Mouse (Mus musculus): ENCODE measurements at regions not wholly inside any gene's neighbourhood (a gene's known extent, or its start where the extent isn't known, plus 50 kb on each side); places are given as distances from the start of the nearest gene placed in this dataset.

DNA sequence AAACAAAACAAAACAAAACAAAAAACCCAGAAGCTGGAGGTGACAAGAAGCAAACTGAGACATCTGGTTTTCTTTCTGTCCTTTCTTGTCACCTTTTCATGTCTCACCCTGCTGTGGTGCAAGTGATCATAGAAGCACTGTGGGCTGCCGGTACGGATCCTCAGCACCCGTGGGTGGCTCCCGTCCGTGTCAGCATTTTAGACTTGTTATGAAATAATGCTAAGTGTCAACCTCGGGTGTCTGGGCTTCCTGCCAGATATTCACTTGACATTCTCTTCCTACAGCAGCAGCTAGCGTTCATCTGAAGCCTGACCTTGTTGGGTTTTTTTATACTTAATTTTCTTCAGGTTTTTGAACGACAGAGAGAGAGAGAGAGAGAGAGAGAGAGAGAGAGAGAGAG lies 404.7 kb downstream of the Pla2g4a start:
- DNase-seq (ENCODE audit: low spot score in 2 of 2) = peak; percentile 42 to 45

DNA sequence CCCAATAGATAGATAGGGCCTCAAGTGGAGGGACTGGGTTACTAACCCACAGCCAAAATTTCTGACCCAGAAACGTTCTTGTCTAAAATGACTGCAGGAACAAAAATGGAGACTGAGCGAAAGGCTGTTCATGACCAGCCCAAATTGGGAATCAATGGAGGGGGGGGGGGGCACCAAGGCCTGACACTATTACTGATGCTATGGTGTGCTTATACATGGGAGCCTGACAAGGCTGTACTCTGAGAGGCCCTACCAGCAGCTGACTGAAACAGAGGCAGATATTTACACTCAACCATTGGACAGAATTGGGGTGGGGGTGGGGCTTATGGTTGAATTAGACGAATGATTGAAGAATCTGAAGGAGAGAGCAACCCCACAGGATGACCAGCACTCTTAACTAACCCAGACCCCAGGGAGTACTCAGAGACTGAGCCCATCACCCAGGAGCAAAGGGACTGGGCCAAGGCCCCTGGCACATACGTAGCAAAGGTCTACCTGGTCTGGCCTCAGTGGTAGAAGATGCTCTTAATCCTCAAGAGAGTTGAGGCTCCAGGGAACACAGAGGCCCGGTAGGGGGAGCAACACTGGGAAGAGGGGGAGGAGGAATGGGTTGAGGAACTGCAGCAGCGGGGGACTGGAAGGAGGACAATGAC lies 405.6 kb downstream of the Pla2g4a start:
- no peak for DNase-seq (ENCODE audit: low spot score in 2 of 2)

DNA sequence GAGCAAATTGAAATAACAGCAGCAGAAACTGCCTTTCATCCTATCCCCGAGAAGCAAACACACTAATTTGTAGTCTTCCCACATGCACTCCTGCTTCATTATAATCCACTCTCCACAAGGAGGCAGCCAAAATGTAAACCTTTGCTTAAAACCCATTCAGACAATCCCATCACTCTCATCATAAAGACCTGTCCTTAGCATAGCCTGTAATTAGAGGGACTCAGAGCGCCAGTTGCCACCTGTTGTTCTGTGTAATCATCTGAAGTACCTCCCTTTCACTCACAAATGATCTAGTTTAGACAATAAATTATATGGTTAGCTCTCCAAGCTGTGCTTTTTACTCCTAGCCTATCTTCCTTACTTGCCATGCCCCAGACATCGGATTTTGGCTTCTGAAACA lies 415.0 kb downstream of the Pla2g4a start:
- DNase-seq (ENCODE audit: low spot score in 2 of 2) = peak; percentile 22

DNA sequence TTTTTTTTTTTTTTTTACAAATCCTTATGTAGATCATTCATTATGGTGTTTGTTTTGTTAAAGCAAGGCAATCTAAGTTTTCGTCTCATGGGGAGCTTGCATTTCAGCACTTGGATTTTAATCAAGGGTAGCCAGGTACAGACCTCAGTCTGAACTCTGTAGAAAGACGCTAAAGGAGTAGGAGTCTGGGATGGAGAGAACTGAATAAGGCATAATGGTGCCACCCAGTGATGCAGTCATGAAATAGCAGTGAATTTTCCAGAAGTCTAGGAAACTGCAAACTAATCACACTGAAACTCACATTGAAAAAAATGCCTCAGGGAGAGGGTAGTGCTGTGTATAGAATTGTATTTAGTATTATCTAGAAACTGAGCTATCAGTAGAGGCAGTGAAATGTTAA lies 419.7 kb downstream of the Pla2g4a start:
- DNase-seq (ENCODE audit: low spot score in 2 of 2) = peak; percentile 40 to 42

DNA sequence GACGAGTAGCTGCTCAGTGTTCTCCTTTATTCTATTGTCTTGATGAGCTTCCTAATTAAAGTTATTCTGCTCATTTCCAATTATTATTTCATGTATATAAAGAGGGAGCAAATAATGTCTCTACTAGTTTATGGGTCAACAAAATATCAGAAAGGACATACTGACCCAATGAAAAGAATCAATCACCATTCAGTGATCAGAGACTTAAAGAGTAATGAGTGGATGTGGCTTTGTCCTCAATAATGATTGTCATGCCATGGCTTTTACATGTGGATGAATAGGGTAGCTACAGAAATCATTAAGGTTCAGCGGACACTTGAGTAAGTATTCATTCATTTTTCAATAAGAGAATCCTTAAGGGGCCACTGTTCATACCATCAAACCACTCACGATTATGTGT lies 427.4 kb downstream of the Pla2g4a start:
- no peak for DNase-seq (ENCODE audit: low spot score in 2 of 2)
